Comparison of ENCODE assay signal across 9 mouse cellular contexts in genomic region chr8:11393161-11393560, GRCm38 (mm10).
DNase-seq lines count a peak whose midpoint lies in the region; ATAC-seq lines count a peak whose summit lies in the region.
"Had no signal": no experiment of that assay in that cellular context is flagged by ENCODE, and none has a peak within 500 bp of the region (broad histone marks: within the 10 kb centered on the region; RNA-seq: fewer than 3 reads in every experiment).

No protein-coding gene starts in this region.

- H3K9ac ChIP-seq in lung, embryonic 16.5 days (ENCODE audit: low read length): peak overlapping the region; percentile 16
- H3K9ac ChIP-seq in neural tube, embryonic 15.5 days (replicated peaks): no peak overlapping the region

- peaks cover 5% of the 10 kb centered on the region; the same call in 1 of the 2 replicates for H3K36me3 ChIP-seq in heart, embryonic 10.5 days
- H3K36me3 ChIP-seq in lung, embryonic 16.5 days (ENCODE audit: control insufficient read depth, insufficient read depth, low read length): peaks cover 4% of the 10 kb centered on the region; the same call in 1 of the 2 replicates
- no peaks in the 10 kb centered on the region for H3K36me3 ChIP-seq in neural tube, embryonic 15.5 days
- H3K36me3 ChIP-seq: G1E had no signal

- H3K4me3 ChIP-seq in heart, embryonic 10.5 days: no peak overlapping the region
- H3K4me3 ChIP-seq in lung, embryonic 16.5 days (ENCODE audit: low read length): no peak overlapping the region
- H3K4me3 ChIP-seq in neural tube, embryonic 15.5 days (replicated peaks): no peak overlapping the region

- H3K4me1 ChIP-seq in heart, embryonic 10.5 days: peaks cover 56% of the 10 kb centered on the region
- H3K4me1 ChIP-seq in lung, embryonic 16.5 days (replicated peaks; ENCODE audit: control insufficient read depth, insufficient read depth, low read length): peaks cover 45% of the 10 kb centered on the region
- H3K4me1 ChIP-seq in neural tube, embryonic 15.5 days: peaks cover 3% of the 10 kb centered on the region; the same call in 1 of the 2 replicates

- peak; percentile 58 for ATAC-seq in lung, embryonic 16.5 days (ENCODE audit: low read depth)
- no peak for ATAC-seq in neural tube, embryonic 15.5 days (ENCODE audit: low FRiP score)

- no peaks in the 10 kb centered on the region for H3K27me3 ChIP-seq in heart, embryonic 10.5 days (ENCODE audit: insufficient read depth, poor library complexity, severe bottlenecking)
- H3K27me3 ChIP-seq in lung, embryonic 16.5 days (ENCODE audit: control insufficient read depth, insufficient read depth, low read depth, low read length): no peaks in the 10 kb centered on the region
- H3K27me3 ChIP-seq in neural tube, embryonic 15.5 days (replicated peaks): no peaks in the 10 kb centered on the region

- no peak for DNase-seq in heart, embryonic 10.5 days (ENCODE audit: low spot score)
- DNase-seq in heart, adult 9 months (ENCODE audit: low spot score in 2 of 2): no peak
- DNase-seq in Muller cell, postnatal 12 days (ENCODE audit: inconsistent ontology term): peak; percentile 86
- peak; percentile 40 for DNase-seq in gastrocnemius, postnatal 10 days
- no peak for DNase-seq in neural tube, embryonic 10.5 days (ENCODE audit: extremely low spot score, low spot score)
- DNase-seq in cerebellum, postnatal 10 days: no peak

- H3K27ac ChIP-seq in heart, embryonic 10.5 days: peak overlapping the region; percentile 79
- H3K27ac ChIP-seq in lung, embryonic 16.5 days (ENCODE audit: low read length): peak overlapping the region; percentile 97
- H3K27ac ChIP-seq in neural tube, embryonic 15.5 days (replicated peaks): no peak overlapping the region

- H3K4me2 ChIP-seq in lung, embryonic 16.5 days (ENCODE audit: low read depth, low read length): 0 out of 2 replicates have a peak overlapping the region, but pooled peaks have one; percentile 16
- no peak overlapping the region for H3K4me2 ChIP-seq in neural tube, embryonic 15.5 days

- 0 out of 2 replicates have a peak, but pooled peaks cover 3% of the 10 kb centered on the region for H3K9me3 ChIP-seq in heart, embryonic 10.5 days
- H3K9me3 ChIP-seq in lung, embryonic 16.5 days (ENCODE audit: control insufficient read depth, low read length): peaks cover 3% of the 10 kb centered on the region; the same call in 1 of the 2 replicates
- no peaks in the 10 kb centered on the region for H3K9me3 ChIP-seq in neural tube, embryonic 15.5 days (replicated peaks)

- WGBS in heart, embryonic 10.5 days: 15% methylated on average over 7 of the region's 7 CpGs
- 12% methylated on average over 7 of the region's 7 CpGs for WGBS in lung, embryonic 16.5 days
- WGBS in neural tube, embryonic 15.5 days: 72% methylated on average over 7 of the region's 7 CpGs

Comparison
In these comparisons a context has a peak if more than half of its experiments do, and no peak if none do; other contexts are left out.
1. DNase-seq: peak in Muller cell, postnatal 12 days (single experiment) and gastrocnemius, postnatal 10 days (single experiment); none in heart, embryonic 10.5 days (single experiment), heart, adult 9 months (0 of 2), neural tube, embryonic 10.5 days (single experiment) and cerebellum, postnatal 10 days (0 of 2).